Mouse (Mus musculus) heart, postnatal 0 days (tissue): ENCODE results near the gene Tln2.

Experiments
- CTCF ChIP-seq: IDR thresholded peaks from 2 replicates; pipeline ENCODE4 v1.5.1; 2016; ENCODE audit warnings: antibody characterized with exemption, control low read depth, low read depth
- EP300 ChIP-seq: IDR thresholded peaks from 2 replicates; pipeline ENCODE4 v1.6.1; 2016; ENCODE audit warnings: antibody characterized with exemption, low read depth

- TF ChIP-seq CTCF: no peak
- TF ChIP-seq EP300: no peak
Observed at GRCm38 (mm10) chr9:67384028-67384590, 175.4 kb downstream of the Tln2 start.
